Mouse (Mus musculus) midbrain, embryonic 16.5 days (tissue): ENCODE measurements around the gene Mgrn1. TPM values are rescaled to one million over a fixed set of nuclear protein-coding genes. Genes with fewer than 3 reads are reported as not detected.
A peak's percentile ranks its signal among the peaks of the same experiment; 100 is the strongest.

Experiments
- ATAC-seq: fragments of 200-750 bp; cut with Nextera tagmentation; 2 replicates; pipeline ENCODE4 v1.8.0; 2017; ENCODE audit warnings: moderate TSS enrichment
- H3K27ac ChIP-seq: fragments of 300-500 bp; sonication (generic); 2 replicates; pipeline ENCODE4 v1.5.1; 2014; ENCODE audit warnings: mild to moderate bottlenecking, low read length, mixed read lengths
- H3K27me3 ChIP-seq: fragments of 300-500 bp; sonication (generic); 2 replicates; pipeline ENCODE4 v1.6.1; 2014; ENCODE audit warnings: low read depth, low read length, mixed read lengths; ENCODE audit not compliant: control insufficient read depth, insufficient read depth
- H3K36me3 ChIP-seq: fragments of 300-500 bp; sonication (generic); 2 replicates; pipeline ENCODE4 v1.6.1; 2014; ENCODE audit warnings: mild to moderate bottlenecking, low read length, moderate library complexity, mixed read lengths; ENCODE audit not compliant: control insufficient read depth, insufficient read depth
- H3K4me1 ChIP-seq: fragments of 300-500 bp; sonication (generic); 2 replicates; pipeline ENCODE4 v1.6.1; 2014; ENCODE audit warnings: mild to moderate bottlenecking, low read length, mixed read lengths; ENCODE audit not compliant: control insufficient read depth, insufficient read depth
- H3K4me2 ChIP-seq: fragments of 300-500 bp; sonication (generic); 2 replicates; pipeline ENCODE4 v1.6.1; 2014; ENCODE audit warnings: mild to moderate bottlenecking, low read length, mixed read lengths
- H3K4me3 ChIP-seq: fragments of 300-500 bp; sonication (generic); 2 replicates; pipeline ENCODE4 v1.5.1; 2014; ENCODE audit warnings: low read depth, mild to moderate bottlenecking, low read length, moderate library complexity, mixed read lengths
- H3K9ac ChIP-seq: fragments of 300-500 bp; sonication (generic); 2 replicates; pipeline ENCODE4 v1.6.1; 2014; ENCODE audit warnings: low read depth, low read length, mixed read lengths
- H3K9me3 ChIP-seq: fragments of 300-500 bp; sonication (generic); replicated peaks from 2 replicates; pipeline ENCODE4 v1.6.1; 2014; ENCODE audit warnings: mild to moderate bottlenecking, low read length, mixed read lengths; ENCODE audit not compliant: control insufficient read depth, poor library complexity, severe bottlenecking
- WGBS: fragments of 180-500 bp; shearing (Covaris S2); extraction: QIAGEN DNeasy Blood & Tissue Kit; methylation state at CpG from one replicate; pipeline ENCODE4 v1.1.7; 2014; 5-methylcytosine and 5-hydroxymethylcytosine counted together
- polyA plus RNA-seq: library from polyadenylated mRNA; unstranded; fragments of >200 nt; fragmentation: Nextera tagmentation; extraction: Ambion mirVana; gene quantifications from 2 replicates; pipeline ENCODE4 v1.2.1, GENCODE M21; 2015

Mgrn1 gene
- polyA plus RNA-seq, 1 experiment from 2014 or later: 126 TPM

GRCm38 (mm10) chr16:4938989-4939388 is 52.9 kb downstream of the Mgrn1 start:
- Histone ChIP-seq H3K4me1 (peaks cover 15% of the 10 kb centered on the region; the same call in 1 of the 2 replicates), H3K9me3 (no peaks in the 10 kb centered on the region), H3K4me2 (peak overlapping the region; percentile 79), H3K36me3 (peaks cover 7% of the 10 kb centered on the region), H3K27ac (peak overlapping the region; percentile 84), H3K9ac (peak overlapping the region; percentile 90), H3K27me3 (no peaks in the 10 kb centered on the region), H3K4me3 (peak overlapping the region; percentile 73)
- peak; percentile 97 for ATAC-seq
- under 1% methylated on average over 28 of the region's 28 CpGs for WGBS

GRCm38 (mm10) chr16:4939412-4939811 is 53.4 kb downstream of the Mgrn1 start:
- peaks cover 7% of the 10 kb centered on the region for H3K36me3 ChIP-seq
- 2% methylated on average over 16 of the region's 16 CpGs for WGBS
- ATAC-seq: peak; percentile 81

GRCm38 (mm10) chr16:4940311-4940850 is 54.3 kb downstream of the Mgrn1 start:
- Histone ChIP-seq H3K36me3 (peaks cover 8% of the 10 kb centered on the region), H3K4me2 (peak overlapping the region; percentile 79)

More at GRCm38 (mm10) chr16:4939412-4939811, 53.4 kb downstream of the Mgrn1 start:
- no peaks in the 10 kb centered on the region for H3K27me3 ChIP-seq
- peak overlapping the region; percentile 73 for H3K4me3 ChIP-seq
- peaks cover 15% of the 10 kb centered on the region; the same call in 1 of the 2 replicates for H3K4me1 ChIP-seq
- H3K9ac ChIP-seq: peak overlapping the region; percentile 90
- H3K9me3 ChIP-seq: no peaks in the 10 kb centered on the region
- peak overlapping the region; percentile 79 for H3K4me2 ChIP-seq
- H3K27ac ChIP-seq: peak overlapping the region; percentile 84

GRCm38 (mm10) chr16:4941016-4941415 is 55.0 kb downstream of the Mgrn1 start:
- no peak overlapping the region for H3K9ac ChIP-seq
- H3K4me2 ChIP-seq: no peak overlapping the region
- peaks cover 15% of the 10 kb centered on the region; the same call in 1 of the 2 replicates for H3K4me1 ChIP-seq
- no peaks in the 10 kb centered on the region for H3K27me3 ChIP-seq
- ATAC-seq: no peak
- no peak overlapping the region for H3K4me3 ChIP-seq
- no peak overlapping the region for H3K27ac ChIP-seq
- H3K9me3 ChIP-seq: no peaks in the 10 kb centered on the region
- peaks cover 13% of the 10 kb centered on the region for H3K36me3 ChIP-seq

More at GRCm38 (mm10) chr16:4940311-4940850, 54.3 kb downstream of the Mgrn1 start:
- no peak overlapping the region for H3K27ac ChIP-seq
- peaks cover 15% of the 10 kb centered on the region; the same call in 1 of the 2 replicates for H3K4me1 ChIP-seq
- no peak overlapping the region for H3K9ac ChIP-seq
- no peaks in the 10 kb centered on the region for H3K9me3 ChIP-seq
- no peak for ATAC-seq
- no peaks in the 10 kb centered on the region for H3K27me3 ChIP-seq
- WGBS: 93% methylated on average over 10 of the region's 10 CpGs
- no peak overlapping the region for H3K4me3 ChIP-seq

- 95% methylated on average over 8 of the region's 8 CpGs for WGBS
- Histone ChIP-seq H3K36me3 (peaks cover 22% of the 10 kb centered on the region), H3K9ac (no peak overlapping the region)
These were observed 56.8 kb downstream of the Mgrn1 start for GRCm38 (mm10) chr16:4942868-4943267.

GRCm38 (mm10) chr16:4943431-4943830 is 57.4 kb downstream of the Mgrn1 start:
- Histone ChIP-seq H3K4me2 (no peak overlapping the region), H3K4me1 (peaks cover 12% of the 10 kb centered on the region; the same call in 1 of the 2 replicates), H3K36me3 (peaks cover 27% of the 10 kb centered on the region), H3K9ac (no peak overlapping the region), H3K9me3 (no peaks in the 10 kb centered on the region), H3K27me3 (no peaks in the 10 kb centered on the region), H3K4me3 (no peak overlapping the region), H3K27ac (no peak overlapping the region)
- 89% methylated on average over 3 of the region's 3 CpGs for WGBS
- no peak for ATAC-seq

More at GRCm38 (mm10) chr16:4942868-4943267, 56.8 kb downstream of the Mgrn1 start:
- no peak for ATAC-seq
- no peak overlapping the region for H3K4me3 ChIP-seq
- H3K27ac ChIP-seq: no peak overlapping the region
- no peaks in the 10 kb centered on the region for H3K9me3 ChIP-seq
- no peak overlapping the region for H3K4me2 ChIP-seq
- no peaks in the 10 kb centered on the region for H3K27me3 ChIP-seq
- peaks cover 15% of the 10 kb centered on the region; the same call in 1 of the 2 replicates for H3K4me1 ChIP-seq

- Histone ChIP-seq H3K9ac (no peak overlapping the region), H3K4me1 (peaks cover 1% of the 10 kb centered on the region; the same call in 1 of the 2 replicates), H3K4me3 (no peak overlapping the region), H3K9me3 (no peaks in the 10 kb centered on the region), H3K36me3 (peaks cover 32% of the 10 kb centered on the region), H3K27ac (no peak overlapping the region), H3K4me2 (no peak overlapping the region), H3K27me3 (no peaks in the 10 kb centered on the region)
- 83% methylated on average over 4 of the region's 4 CpGs for WGBS
- no peak for ATAC-seq
These were observed 59.4 kb downstream of the Mgrn1 start for GRCm38 (mm10) chr16:4945415-4945814.

GRCm38 (mm10) chr16:4946155-4946554 is 60.1 kb downstream of the Mgrn1 start:
- 91% methylated on average over 3 of the region's 3 CpGs for WGBS
- Histone ChIP-seq H3K4me3 (no peak overlapping the region), H3K27me3 (no peaks in the 10 kb centered on the region), H3K9ac (no peak overlapping the region), H3K4me1 (no peaks in the 10 kb centered on the region), H3K9me3 (no peaks in the 10 kb centered on the region), H3K36me3 (peaks cover 33% of the 10 kb centered on the region), H3K4me2 (no peak overlapping the region), H3K27ac (no peak overlapping the region)
- no peak for ATAC-seq

GRCm38 (mm10) chr16:4947378-4947777 is 61.3 kb downstream of the Mgrn1 start:
- Histone ChIP-seq H3K9ac (no peak overlapping the region), H3K27me3 (no peaks in the 10 kb centered on the region), H3K4me1 (no peaks in the 10 kb centered on the region), H3K36me3 (peaks cover 41% of the 10 kb centered on the region), H3K27ac (no peak overlapping the region), H3K9me3 (no peaks in the 10 kb centered on the region), H3K4me2 (no peak overlapping the region), H3K4me3 (no peak overlapping the region)
- 85% methylated on average over 4 of the region's 4 CpGs for WGBS
- no peak for ATAC-seq
